Mouse (Mus musculus): ENCODE measurements around the gene Znrf1. TPM values are rescaled to one million over a fixed set of nuclear protein-coding genes. Genes with fewer than 3 reads are reported as not detected.

Gene Znrf1
- polyA plus RNA-seq, 1 experiment from 2014 or later: 44.8 TPM

GRCm38 (mm10) chr8:111516451-111517035 is 19.4 kb upstream of the Znrf1 start:
- H3K9me3 ChIP-seq (replicated peaks): no peaks in the 10 kb centered on the region
- no peak for DNase-seq (ENCODE audit: low spot score)
- no peak overlapping the region for H3K27ac ChIP-seq
- peaks cover 13% of the 10 kb centered on the region for H3K36me3 ChIP-seq
- peaks cover 10% of the 10 kb centered on the region for H3K4me1 ChIP-seq
- H3K27me3 ChIP-seq (ENCODE audit: low read depth, poor library complexity, severe bottlenecking): no peaks in the 10 kb centered on the region
- H3K4me3 ChIP-seq: no peak overlapping the region
- 76% methylated on average over 7 of the region's 7 CpGs for WGBS

GRCm38 (mm10) chr8:111517466-111517865 is 18.4 kb upstream of the Znrf1 start:
- Histone ChIP-seq H3K4me3 (no peak overlapping the region), H3K27ac (no peak overlapping the region), H3K9me3 (replicated peaks) (no peaks in the 10 kb centered on the region), H3K36me3 (peaks cover 13% of the 10 kb centered on the region), H3K4me1 (peaks cover 11% of the 10 kb centered on the region), H3K27me3 (ENCODE audit: low read depth, poor library complexity, severe bottlenecking) (no peaks in the 10 kb centered on the region)
- no peak for DNase-seq (ENCODE audit: low spot score)
- 85% methylated on average over 2 of the region's 2 CpGs for WGBS

- Histone ChIP-seq H3K9me3 (replicated peaks) (no peaks in the 10 kb centered on the region), H3K4me1 (peaks cover 11% of the 10 kb centered on the region), H3K36me3 (no peaks in the 10 kb centered on the region; the same call in 1 of the 2 replicates), H3K27me3 (ENCODE audit: low read depth, poor library complexity, severe bottlenecking) (no peaks in the 10 kb centered on the region), H3K27ac (peak within 1 kb of the TSS; percentile 87), H3K4me3 (peak within 1 kb of the TSS; percentile 80)
- under 1% methylated on average over 34 of the region's 34 CpGs for WGBS
- peak; percentile 95 for DNase-seq (ENCODE audit: low spot score)
Observed at GRCm38 (mm10) chr8:111521713-111522429, 14.0 kb upstream of the Znrf1 start, which contains the start of gene Wdr59. Gene Wdr59 (minus strand): TSS chr8:111522092.

- 85% methylated on average over 6 of the region's 6 CpGs for WGBS
Observed at GRCm38 (mm10) chr8:111526403-111527024, 9.4 kb upstream of the Znrf1 start.

GRCm38 (mm10) chr8:111527149-111527548 is 8.7 kb upstream of the Znrf1 start:
- Histone ChIP-seq H3K27ac (no peak overlapping the region), H3K27me3 (ENCODE audit: low read depth, poor library complexity, severe bottlenecking) (no peaks in the 10 kb centered on the region), H3K9me3 (replicated peaks) (no peaks in the 10 kb centered on the region), H3K36me3 (no peaks in the 10 kb centered on the region), H3K4me1 (no peaks in the 10 kb centered on the region), H3K4me3 (no peak overlapping the region)
- WGBS: 78% methylated on average over 8 of the region's 8 CpGs
- no peak for DNase-seq (ENCODE audit: low spot score)

More at GRCm38 (mm10) chr8:111526403-111527024, 9.4 kb upstream of the Znrf1 start:
- Histone ChIP-seq H3K4me3 (no peak overlapping the region), H3K9me3 (replicated peaks) (no peaks in the 10 kb centered on the region), H3K27ac (no peak overlapping the region), H3K36me3 (no peaks in the 10 kb centered on the region), H3K27me3 (ENCODE audit: low read depth, poor library complexity, severe bottlenecking) (no peaks in the 10 kb centered on the region), H3K4me1 (peaks cover under 1% of the 10 kb centered on the region; the same call in 1 of the 2 replicates)
- DNase-seq (ENCODE audit: low spot score): no peak

- no peak overlapping the region for H3K4me3 ChIP-seq
- H3K27ac ChIP-seq: no peak overlapping the region
- H3K4me1 ChIP-seq: no peaks in the 10 kb centered on the region
- H3K27me3 ChIP-seq (ENCODE audit: low read depth, poor library complexity, severe bottlenecking): no peaks in the 10 kb centered on the region
- no peaks in the 10 kb centered on the region for H3K36me3 ChIP-seq
- 83% methylated on average over 5 of the region's 5 CpGs for WGBS
- H3K9me3 ChIP-seq (replicated peaks): no peaks in the 10 kb centered on the region
- DNase-seq (ENCODE audit: low spot score): no peak
Observed at GRCm38 (mm10) chr8:111528071-111528470, 7.8 kb upstream of the Znrf1 start.

GRCm38 (mm10) chr8:111531191-111531590 is 4.7 kb upstream of the Znrf1 start:
- 78% methylated on average over 12 of the region's 12 CpGs for WGBS
- no peak overlapping the region for H3K27ac ChIP-seq
- H3K27me3 ChIP-seq (ENCODE audit: low read depth, poor library complexity, severe bottlenecking): no peaks in the 10 kb centered on the region

GRCm38 (mm10) chr8:111531621-111532020 is 4.3 kb upstream of the Znrf1 start:
- H3K27ac ChIP-seq: no peak overlapping the region
- no peak overlapping the region for H3K4me3 ChIP-seq
- no peaks in the 10 kb centered on the region for H3K27me3 ChIP-seq (ENCODE audit: low read depth, poor library complexity, severe bottlenecking)
- no peaks in the 10 kb centered on the region for H3K4me1 ChIP-seq
- no peak for DNase-seq (ENCODE audit: low spot score)
- no peaks in the 10 kb centered on the region for H3K9me3 ChIP-seq (replicated peaks)
- 89% methylated on average over 17 of the region's 17 CpGs for WGBS
- no peaks in the 10 kb centered on the region for H3K36me3 ChIP-seq

More at GRCm38 (mm10) chr8:111531191-111531590, 4.7 kb upstream of the Znrf1 start:
- Histone ChIP-seq H3K9me3 (replicated peaks) (no peaks in the 10 kb centered on the region), H3K4me1 (no peaks in the 10 kb centered on the region), H3K4me3 (no peak overlapping the region), H3K36me3 (no peaks in the 10 kb centered on the region)
- no peak for DNase-seq (ENCODE audit: low spot score)

- Histone ChIP-seq H3K36me3 (no peaks in the 10 kb centered on the region), H3K9me3 (replicated peaks) (no peaks in the 10 kb centered on the region), H3K27ac (no peak overlapping the region), H3K27me3 (ENCODE audit: low read depth, poor library complexity, severe bottlenecking) (no peaks in the 10 kb centered on the region), H3K4me1 (peaks cover 11% of the 10 kb centered on the region), H3K4me3 (no peak overlapping the region)
- no peak for DNase-seq (ENCODE audit: low spot score)
- WGBS: 81% methylated on average over 4 of the region's 4 CpGs
Observed at GRCm38 (mm10) chr8:111533503-111533902, 2.4 kb upstream of the Znrf1 start.

GRCm38 (mm10) chr8:111535491-111535890 is 406 bp upstream of the Znrf1 start:
- H3K27ac ChIP-seq: peak overlapping the region; percentile 98

GRCm38 (mm10) chr8:111536978-111537764 is 1.3 kb downstream of the Znrf1 start:
- peaks cover 36% of the 10 kb centered on the region for H3K4me1 ChIP-seq
- peak; percentile 70 for DNase-seq (ENCODE audit: low spot score)
- no peaks in the 10 kb centered on the region for H3K27me3 ChIP-seq (ENCODE audit: low read depth, poor library complexity, severe bottlenecking)
- peak overlapping the region; percentile 98 for H3K27ac ChIP-seq
- no peaks in the 10 kb centered on the region for H3K9me3 ChIP-seq (replicated peaks)
- under 1% methylated on average over 64 of the region's 64 CpGs for WGBS
- peaks cover 18% of the 10 kb centered on the region for H3K36me3 ChIP-seq
- peak overlapping the region; percentile 99 for H3K4me3 ChIP-seq

More at GRCm38 (mm10) chr8:111535491-111535890, 406 bp upstream of the Znrf1 start:
- 53% methylated on average over 5 of the region's 5 CpGs for WGBS
- peaks cover 2% of the 10 kb centered on the region; the same call in 1 of the 2 replicates for H3K36me3 ChIP-seq
- H3K9me3 ChIP-seq (replicated peaks): no peaks in the 10 kb centered on the region
- no peak for DNase-seq (ENCODE audit: low spot score)
- no peaks in the 10 kb centered on the region for H3K27me3 ChIP-seq (ENCODE audit: low read depth, poor library complexity, severe bottlenecking)
- peaks cover 30% of the 10 kb centered on the region for H3K4me1 ChIP-seq
- peak overlapping the region; percentile 99 for H3K4me3 ChIP-seq

GRCm38 (mm10) chr8:111537765-111538158 is 1.9 kb downstream of the Znrf1 start:
- 12% methylated on average over 8 of the region's 8 CpGs for whole genome bisulfite sequencing
- H3K27ac ChIP-seq: peak overlapping the region; percentile 98
- no peaks in the 10 kb centered on the region for H3K27me3 ChIP-seq (ENCODE audit: low read depth, poor library complexity, severe bottlenecking)
- peaks cover 24% of the 10 kb centered on the region for H3K36me3 ChIP-seq
- DNase-seq (ENCODE audit: low spot score): no peak
- peaks cover 36% of the 10 kb centered on the region for H3K4me1 ChIP-seq
- H3K9me3 ChIP-seq (replicated peaks): no peaks in the 10 kb centered on the region
- peak overlapping the region; percentile 99 for H3K4me3 ChIP-seq

Data from limb, embryonic 10.5 days (tissue).